Mouse (Mus musculus): ENCODE results near the gene Vmn1r152. TPM values are rescaled to one million over a fixed set of nuclear protein-coding genes. Genes with fewer than 3 reads are reported as not detected.
"Not testable (repeated sequence)": the region's sequence is repeated elsewhere in the genome, so short reads cannot be mapped to it uniquely, and the experiment has no call there.

The Vmn1r152 gene
- not detected in 2 replicates for polyA plus RNA-seq (2016; fragmentation: Nextera tagmentation; extraction: Ambion mirVana)

DNA sequence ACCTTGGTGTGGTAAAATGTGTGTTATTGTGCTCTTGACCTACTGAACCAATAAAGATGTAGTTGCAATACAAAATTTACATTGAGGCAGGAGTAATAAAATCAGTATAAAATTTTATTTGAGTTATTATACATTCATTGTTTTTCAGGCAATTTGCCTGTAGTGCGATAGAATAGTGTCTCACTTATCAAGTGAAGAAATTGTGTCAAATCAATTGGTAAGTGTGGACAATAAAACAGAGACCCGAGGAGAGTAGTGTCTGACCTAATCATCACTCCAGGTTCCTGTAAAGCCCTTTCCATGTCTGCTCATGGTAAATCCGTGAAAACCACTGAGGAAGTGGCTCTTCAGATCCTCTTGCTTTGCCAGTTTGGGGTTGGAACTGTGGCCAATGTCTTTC is at the start of gene Vmn1r152:
Gene Vmn1r152, plus strand, starts transcription at position 301 of the 400 bp plus-strand sequence.
- H3K27ac ChIP-seq; DNase-seq (ENCODE audit: low spot score); H3K27me3 ChIP-seq (ENCODE audit: low read depth, poor library complexity, severe bottlenecking); H3K36me3 ChIP-seq; H3K9me3 ChIP-seq (replicated peaks); H3K4me3 ChIP-seq; H3K4me1 ChIP-seq: not testable (repeated sequence)
- no CpG with 5 or more reads among the region's 3 CpGs for WGBS

DNA sequence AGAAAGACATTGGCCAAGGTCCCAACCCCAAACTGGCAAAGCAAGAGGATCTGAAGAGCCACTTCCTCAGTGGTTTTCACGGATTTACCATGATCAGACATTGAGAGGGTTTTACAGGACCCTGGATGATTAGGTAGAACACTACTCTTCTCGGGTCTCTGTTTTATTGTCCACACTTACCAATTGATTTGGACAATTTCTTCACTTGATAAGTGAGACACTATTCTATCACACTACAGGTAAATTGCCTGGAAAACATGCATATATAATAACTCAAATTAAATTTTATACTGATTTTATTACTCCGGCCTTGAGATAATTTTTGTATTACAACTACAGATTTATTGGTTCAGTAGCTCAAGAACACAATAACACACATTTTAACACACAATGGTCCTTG is 23.2 kb upstream of the Vmn1r152 start, which contains the start of gene Vmn1r151:
Gene Vmn1r151, minus strand, starts transcription at position 101 of the 400 bp plus-strand sequence.
- not testable (repeated sequence) for DNase-seq (ENCODE audit: low spot score); H3K36me3 ChIP-seq; H3K4me3 ChIP-seq; H3K4me1 ChIP-seq; H3K9me3 ChIP-seq (replicated peaks); H3K27ac ChIP-seq; H3K27me3 ChIP-seq (ENCODE audit: low read depth, poor library complexity, severe bottlenecking)
- WGBS = 51% methylated on average over 2 of the region's 3 CpGs

DNA sequence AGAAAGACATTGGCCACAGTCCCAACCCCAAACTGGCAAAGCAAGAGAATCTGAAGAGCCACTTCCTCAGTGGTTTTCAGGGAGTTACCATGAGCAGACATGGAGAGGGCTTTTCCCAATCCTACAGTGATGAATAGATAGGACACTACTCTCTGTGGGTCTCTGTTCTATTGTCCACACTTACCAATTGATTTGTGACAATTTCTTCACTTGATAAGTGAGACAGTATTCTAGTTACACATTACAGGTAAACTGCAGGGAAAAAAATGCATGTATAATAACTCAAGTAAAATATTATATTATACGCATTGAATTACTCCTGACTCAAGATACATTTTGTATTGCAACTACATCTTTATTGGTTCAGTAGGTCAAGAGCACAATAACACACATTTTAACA is 12.0 kb downstream of the Vmn1r152 start, which contains the start of gene Gm8677:
Gene Gm8677, minus strand, starts transcription at position 101 of the 400 bp plus-strand sequence.
- not testable (repeated sequence) for H3K27me3 ChIP-seq (ENCODE audit: low read depth, poor library complexity, severe bottlenecking); H3K4me1 ChIP-seq; H3K4me3 ChIP-seq; H3K27ac ChIP-seq; H3K9me3 ChIP-seq (replicated peaks); DNase-seq (ENCODE audit: low spot score); H3K36me3 ChIP-seq
- WGBS = no CpG with 5 or more reads among the region's 1 CpGs

DNA sequence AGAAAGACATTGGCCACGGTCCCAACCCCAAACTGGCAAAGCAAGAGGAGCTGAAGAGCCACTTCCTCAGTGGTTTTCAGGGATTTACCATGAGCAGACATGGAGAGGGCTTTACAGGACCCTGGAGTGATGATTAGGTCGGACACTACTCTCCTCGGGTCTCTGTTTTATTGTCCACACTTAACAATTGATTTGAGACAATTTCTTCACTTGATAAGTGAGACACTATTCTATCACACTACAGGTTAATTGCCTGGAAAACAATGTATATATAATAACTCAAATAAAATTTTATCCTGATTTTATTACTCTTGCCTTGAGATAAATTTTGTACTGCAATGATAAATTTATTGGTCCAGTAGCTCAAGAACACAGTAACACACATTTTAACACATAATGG is 42.5 kb downstream of the Vmn1r152 start, which contains the start of gene Gm4201:
Gene Gm4201, minus strand, starts transcription at position 101 of the 400 bp plus-strand sequence.
- not testable (repeated sequence) for H3K4me3 ChIP-seq; H3K9me3 ChIP-seq (replicated peaks); H3K4me1 ChIP-seq; H3K27ac ChIP-seq; H3K27me3 ChIP-seq (ENCODE audit: low read depth, poor library complexity, severe bottlenecking); DNase-seq (ENCODE audit: low spot score); H3K36me3 ChIP-seq
- no CpG with 5 or more reads among the region's 3 CpGs for WGBS

Other genes starting within 250 kb of the Vmn1r152 start
- not detected in 2 replicates for gene Gm4187, start 193.2 kb upstream of the Vmn1r152 start, polyA plus RNA-seq (2016; fragmentation: Nextera tagmentation; extraction: Ambion mirVana)
- gene Gm8660, start 151.9 kb upstream of the Vmn1r152 start, polyA plus RNA-seq (2016; fragmentation: Nextera tagmentation; extraction: Ambion mirVana) = not detected in 2 replicates
- gene Vmn1r148, start 109.4 kb upstream of the Vmn1r152 start, polyA plus RNA-seq (2016; fragmentation: Nextera tagmentation; extraction: Ambion mirVana) = not detected in 2 replicates
- not detected in 2 replicates for gene Vmn1r149, start 84.7 kb upstream of the Vmn1r152 start, polyA plus RNA-seq (2016; fragmentation: Nextera tagmentation; extraction: Ambion mirVana)
- not detected in 2 replicates for gene Gm10665, start 58.9 kb upstream of the Vmn1r152 start, polyA plus RNA-seq (2016; fragmentation: Nextera tagmentation; extraction: Ambion mirVana)
- gene Vmn1r151, start 23.3 kb upstream of the Vmn1r152 start, polyA plus RNA-seq (2016; fragmentation: Nextera tagmentation; extraction: Ambion mirVana) = not detected in 2 replicates
- gene Gm8677, start 11.9 kb downstream of the Vmn1r152 start, polyA plus RNA-seq (2016; fragmentation: Nextera tagmentation; extraction: Ambion mirVana) = not detected in 2 replicates
- gene Gm4201, start 42.4 kb downstream of the Vmn1r152 start, polyA plus RNA-seq (2016; fragmentation: Nextera tagmentation; extraction: Ambion mirVana) = not detected in 2 replicates
- gene Gm4565, start 65.2 kb downstream of the Vmn1r152 start, polyA plus RNA-seq (2016; fragmentation: Nextera tagmentation; extraction: Ambion mirVana) = not detected in 2 replicates
- gene Vmn1r155, start 135.1 kb downstream of the Vmn1r152 start, polyA plus RNA-seq (2016; fragmentation: Nextera tagmentation; extraction: Ambion mirVana) = not detected in 2 replicates
- not detected in 2 replicates for gene Gm8693, start 169.3 kb downstream of the Vmn1r152 start, polyA plus RNA-seq (2016; fragmentation: Nextera tagmentation; extraction: Ambion mirVana)
- gene Gm4567, start 196.7 kb downstream of the Vmn1r152 start, polyA plus RNA-seq (2016; fragmentation: Nextera tagmentation; extraction: Ambion mirVana) = not detected in 2 replicates
- gene Vmn1r157, start 238.7 kb downstream of the Vmn1r152 start, polyA plus RNA-seq (2016; fragmentation: Nextera tagmentation; extraction: Ambion mirVana) = not detected in 2 replicates